Mouse (Mus musculus) midbrain, embryonic 13.5 days (tissue): ENCODE measurements at regions not wholly inside any gene's neighbourhood (a gene's known extent, or its start where the extent isn't known, plus 50 kb on each side); places are given as distances from the start of the nearest gene placed in this dataset.

Source experiments
- ATAC-seq: fragments of 200-750 bp; cut with Nextera tagmentation; 2 replicates; pipeline ENCODE4 v1.8.0; 2017; ENCODE audit warnings: mild to moderate bottlenecking, moderate TSS enrichment, moderate library complexity
- H3K27ac ChIP-seq: fragments of 300-500 bp; sonication (generic); 2 replicates; pipeline ENCODE4 v1.5.1; 2015; ENCODE audit warnings: inconsistent platforms, mild to moderate bottlenecking, moderate library complexity
- H3K27me3 ChIP-seq: fragments of 300-500 bp; sonication (generic); 2 replicates; pipeline ENCODE4 v1.6.1; 2015; ENCODE audit warnings: mild to moderate bottlenecking, inconsistent platforms
- H3K36me3 ChIP-seq: fragments of 300-500 bp; sonication (generic); 2 replicates; pipeline ENCODE4 v1.6.1; 2015; ENCODE audit warnings: mild to moderate bottlenecking, inconsistent platforms
- H3K4me1 ChIP-seq: fragments of 300-500 bp; sonication (generic); replicated peaks from 2 replicates; pipeline ENCODE4 v1.6.1; 2015; ENCODE audit warnings: inconsistent platforms
- H3K4me2 ChIP-seq: fragments of 300-500 bp; sonication (generic); replicated peaks from 2 replicates; pipeline ENCODE4 v1.6.1; 2015; ENCODE audit warnings: moderate library complexity, mild to moderate bottlenecking, inconsistent platforms
- H3K4me3 ChIP-seq: fragments of 300-500 bp; sonication (generic); replicated peaks from 2 replicates; pipeline ENCODE4 v1.5.1; 2015; ENCODE audit warnings: mild to moderate bottlenecking, inconsistent platforms
- H3K9ac ChIP-seq: fragments of 300-500 bp; sonication (generic); replicated peaks from 2 replicates; pipeline ENCODE4 v1.6.1; 2015; ENCODE audit warnings: mild to moderate bottlenecking, inconsistent platforms
- H3K9me3 ChIP-seq: fragments of 300-500 bp; sonication (generic); 2 replicates; pipeline ENCODE4 v1.6.1; 2016; ENCODE audit warnings: mild to moderate bottlenecking, inconsistent platforms
- WGBS: fragments of 180-500 bp; shearing (Covaris S2); methylation state at CpG from one replicate; pipeline ENCODE4 v1.1.7; 2015; 5-methylcytosine and 5-hydroxymethylcytosine counted together

- no peak for ATAC-seq
- 17% methylated on average over 6 of the region's 6 CpGs for WGBS
- Histone ChIP-seq H3K9me3 (no peaks in the 10 kb centered on the region), H3K4me3 (no peak overlapping the region), H3K36me3 (no peaks in the 10 kb centered on the region), H3K27ac (no peak overlapping the region), H3K9ac (no peak overlapping the region), H3K4me1 (0 out of 2 replicates have a peak, but pooled peaks cover 3% of the 10 kb centered on the region), H3K4me2 (no peak overlapping the region), H3K27me3 (no peaks in the 10 kb centered on the region)
These were observed 60.6 kb upstream of the Kras start for GRCm38 (mm10) chr6:145310601-145311000.

- H3K4me3 ChIP-seq, result no peak overlapping the region
- H3K36me3 ChIP-seq, result no peaks in the 10 kb centered on the region
- no peaks in the 10 kb centered on the region for H3K27me3 ChIP-seq
- no peaks in the 10 kb centered on the region for H3K9me3 ChIP-seq
- no peak for ATAC-seq
- no peak overlapping the region for H3K27ac ChIP-seq
- no peak overlapping the region for H3K4me2 ChIP-seq
- WGBS, result 93% methylated on average over 3 of the region's 3 CpGs
- peaks cover 4% of the 10 kb centered on the region for H3K4me1 ChIP-seq
- H3K9ac ChIP-seq, result no peak overlapping the region
These were observed 59.0 kb upstream of the Kras start for GRCm38 (mm10) chr6:145309025-145309424.

- Histone ChIP-seq H3K4me3 (no peak overlapping the region), H3K36me3 (no peaks in the 10 kb centered on the region), H3K4me2 (no peak overlapping the region), H3K9ac (no peak overlapping the region), H3K9me3 (no peaks in the 10 kb centered on the region), H3K27me3 (0 out of 2 replicates have a peak, but pooled peaks cover 3% of the 10 kb centered on the region), H3K27ac (no peak overlapping the region), H3K4me1 (peaks cover 16% of the 10 kb centered on the region)
- WGBS, result 95% methylated on average over 8 of the region's 8 CpGs
- no peak for ATAC-seq
These were observed 57.2 kb upstream of the Kras start for GRCm38 (mm10) chr6:145307237-145307636.

- Histone ChIP-seq H3K27me3 (0 out of 2 replicates have a peak, but pooled peaks cover 3% of the 10 kb centered on the region), H3K4me1 (peaks cover 16% of the 10 kb centered on the region), H3K4me2 (no peak overlapping the region), H3K9ac (no peak overlapping the region), H3K4me3 (no peak overlapping the region), H3K36me3 (no peaks in the 10 kb centered on the region), H3K27ac (no peak overlapping the region), H3K9me3 (no peaks in the 10 kb centered on the region)
- WGBS, result 71% methylated on average over 18 of the region's 18 CpGs
- ATAC-seq, result no peak
These were observed 56.5 kb upstream of the Kras start for GRCm38 (mm10) chr6:145306331-145307124.

- H3K4me2 ChIP-seq, result no peak overlapping the region
- no peak overlapping the region for H3K9ac ChIP-seq
- no peak overlapping the region for H3K4me3 ChIP-seq
- H3K36me3 ChIP-seq, result no peaks in the 10 kb centered on the region
- no peaks in the 10 kb centered on the region for H3K9me3 ChIP-seq
- ATAC-seq, result no peak
- peaks cover 14% of the 10 kb centered on the region for H3K4me1 ChIP-seq
- H3K27ac ChIP-seq, result no peak overlapping the region
- WGBS, result 93% methylated on average over 5 of the region's 5 CpGs
- 0 out of 2 replicates have a peak, but pooled peaks cover 3% of the 10 kb centered on the region for H3K27me3 ChIP-seq
These were observed 55.6 kb upstream of the Kras start for GRCm38 (mm10) chr6:145305669-145306068.

GRCm38 (mm10) chr6:145303641-145304070 lies 53.6 kb upstream of the Kras start:
- H3K4me3 ChIP-seq, result 0 out of 2 replicates have a peak overlapping the region, but pooled peaks have one; percentile 5
- 9% methylated on average over 18 of the region's 18 CpGs for WGBS
- no peaks in the 10 kb centered on the region for H3K9me3 ChIP-seq
- peak; percentile 81 for ATAC-seq
- H3K4me2 ChIP-seq, result peak overlapping the region; percentile 39
- 0 out of 2 replicates have a peak overlapping the region, but pooled peaks have one; percentile 23 for H3K9ac ChIP-seq
- H3K27me3 ChIP-seq, result 0 out of 2 replicates have a peak, but pooled peaks cover 3% of the 10 kb centered on the region
- H3K36me3 ChIP-seq, result no peaks in the 10 kb centered on the region
- H3K4me1 ChIP-seq, result peaks cover 13% of the 10 kb centered on the region
- peak overlapping the region; percentile 51; the same call in 1 of the 2 replicates for H3K27ac ChIP-seq

GRCm38 (mm10) chr6:145302907-145303640 lies 53.0 kb upstream of the Kras start:
- Histone ChIP-seq H3K27me3 (0 out of 2 replicates have a peak, but pooled peaks cover 3% of the 10 kb centered on the region), H3K4me2 (peak overlapping the region; percentile 39), H3K4me3 (no peak overlapping the region), H3K9ac (0 out of 2 replicates have a peak overlapping the region, but pooled peaks have one; percentile 23), H3K36me3 (no peaks in the 10 kb centered on the region), H3K4me1 (peaks cover 13% of the 10 kb centered on the region), H3K27ac (peak overlapping the region; percentile 51; the same call in 1 of the 2 replicates), H3K9me3 (no peaks in the 10 kb centered on the region)
- ATAC-seq, result peak; percentile 10; the same call in 1 of the 2 replicates
- 64% methylated on average over 22 of the region's 22 CpGs for WGBS

GRCm38 (mm10) chr6:145302105-145302504 lies 52.1 kb upstream of the Kras start:
- H3K27me3 ChIP-seq, result 0 out of 2 replicates have a peak, but pooled peaks cover 3% of the 10 kb centered on the region
- H3K9ac ChIP-seq, result no peak overlapping the region
- ATAC-seq, result no peak
- H3K9me3 ChIP-seq, result no peaks in the 10 kb centered on the region
- H3K4me1 ChIP-seq, result peaks cover 13% of the 10 kb centered on the region
- WGBS, result 90% methylated on average over 10 of the region's 10 CpGs
- H3K4me3 ChIP-seq, result no peak overlapping the region
- H3K27ac ChIP-seq, result no peak overlapping the region
- no peaks in the 10 kb centered on the region for H3K36me3 ChIP-seq
- H3K4me2 ChIP-seq, result no peak overlapping the region

GRCm38 (mm10) chr6:145300266-145300858 lies 50.3 kb upstream of the Kras start:
- Histone ChIP-seq H3K27me3 (0 out of 2 replicates have a peak, but pooled peaks cover 3% of the 10 kb centered on the region), H3K4me1 (peaks cover 13% of the 10 kb centered on the region), H3K4me3 (no peak overlapping the region), H3K9ac (no peak overlapping the region), H3K4me2 (no peak overlapping the region), H3K9me3 (no peaks in the 10 kb centered on the region), H3K27ac (no peak overlapping the region), H3K36me3 (no peaks in the 10 kb centered on the region)
- WGBS, result 52% methylated on average over 6 of the region's 6 CpGs
- ATAC-seq, result no peak
